Mouse (Mus musculus) hindbrain, postnatal 0 days (tissue): ENCODE measurements at regions not wholly inside any gene's neighbourhood (a gene's known extent, or its start where the extent isn't known, plus 50 kb on each side); places are given as distances from the start of the nearest gene placed in this dataset.

Source experiments
- ATAC-seq: fragments of 200-750 bp; cut with Nextera tagmentation; 2 replicates; pipeline ENCODE4 v1.8.0; 2017; ENCODE audit warnings: mild to moderate bottlenecking, moderate TSS enrichment, moderate library complexity
- DNase-seq: peaks from one replicate; pipeline ENCODE4 v3.0.0-alpha.2; 2015; ENCODE audit warnings: low spot score
- H3K27ac ChIP-seq: fragments of 300-500 bp; sonication (generic); 2 replicates; pipeline ENCODE4 v1.5.1; 2014; ENCODE audit warnings: mild to moderate bottlenecking
- H3K27me3 ChIP-seq: fragments of 300-500 bp; sonication (generic); 2 replicates; pipeline ENCODE4 v1.6.1; 2014; ENCODE audit warnings: low read length, mixed read lengths; ENCODE audit not compliant: insufficient read depth
- H3K36me3 ChIP-seq: fragments of 300-500 bp; sonication (generic); 2 replicates; pipeline ENCODE4 v1.6.1; 2014; ENCODE audit warnings: low read length, mixed read lengths; ENCODE audit not compliant: insufficient read depth
- H3K4me1 ChIP-seq: fragments of 300-500 bp; sonication (generic); 2 replicates; pipeline ENCODE4 v1.6.1; 2014; ENCODE audit warnings: antibody characterized with exemption, low read length, mixed read lengths; ENCODE audit not compliant: insufficient read depth
- H3K4me2 ChIP-seq: fragments of 300-500 bp; sonication (generic); 2 replicates; pipeline ENCODE4 v1.6.1; 2014; ENCODE audit warnings: low read depth, mild to moderate bottlenecking, low read length, moderate library complexity, mixed read lengths
- H3K4me3 ChIP-seq: fragments of 300-500 bp; sonication (generic); 2 replicates; pipeline ENCODE4 v1.5.1; 2014; ENCODE audit warnings: low read length
- H3K9ac ChIP-seq: fragments of 300-500 bp; sonication (generic); replicated peaks from 2 replicates; pipeline ENCODE4 v1.6.1; 2014; ENCODE audit warnings: mild to moderate bottlenecking, low read length, moderate library complexity, mixed read lengths
- H3K9me3 ChIP-seq: fragments of 300-500 bp; sonication (generic); 2 replicates; pipeline ENCODE4 v1.6.1; 2016; ENCODE audit warnings: low read length, mixed read lengths
- CTCF ChIP-seq: IDR thresholded peaks from 2 replicates; pipeline ENCODE4 v1.5.1; 2016; ENCODE audit warnings: antibody characterized with exemption, control low read depth, low read depth
- WGBS: fragments of 180-500 bp; shearing (Covaris S2); extraction: QIAGEN DNeasy Blood & Tissue Kit; methylation state at CpG from one replicate; pipeline ENCODE4 v1.1.7; 2014; 5-methylcytosine and 5-hydroxymethylcytosine counted together

DNA sequence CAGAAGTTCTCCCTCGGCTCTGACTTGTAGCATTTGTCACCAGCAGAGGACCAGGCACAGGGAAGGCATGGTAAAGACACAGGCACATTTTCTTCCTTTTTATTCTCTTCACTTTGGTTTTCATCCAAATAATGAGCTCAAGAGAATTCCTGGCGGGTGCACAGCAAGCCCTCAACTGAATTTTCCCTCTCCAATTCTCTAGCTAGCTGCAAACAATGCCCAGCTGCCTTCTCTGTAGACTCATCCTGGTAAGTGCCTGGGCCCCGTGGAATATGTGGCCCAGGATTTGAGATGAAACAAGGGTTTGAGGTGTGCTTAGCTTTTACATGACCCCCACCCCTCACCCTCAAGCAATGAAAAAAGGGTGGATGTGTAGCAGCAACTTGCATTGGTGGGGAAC, 90.4 kb downstream of the Otol1 start:
- no peaks in the 10 kb centered on the region for H3K27me3 ChIP-seq
- no peaks in the 10 kb centered on the region for H3K4me1 ChIP-seq
- no peak overlapping the region for H3K27ac ChIP-seq
- WGBS = 21% methylated on average over 3 of the region's 3 CpGs
- no peak for TF ChIP-seq CTCF
- H3K4me2 ChIP-seq = no peak overlapping the region
- H3K36me3 ChIP-seq = no peaks in the 10 kb centered on the region
- no peak for ATAC-seq
- H3K9me3 ChIP-seq = no peaks in the 10 kb centered on the region
- H3K9ac ChIP-seq = no peak overlapping the region
- DNase-seq = no peak
- H3K4me3 ChIP-seq = no peak overlapping the region

GRCm38 (mm10) chr3:70102091-70102490, 94.7 kb downstream of the Otol1 start:
- Histone ChIP-seq H3K4me2 (peak overlapping the region; percentile 90), H3K9ac (no peak overlapping the region), H3K36me3 (no peaks in the 10 kb centered on the region), H3K27ac (peak overlapping the region; percentile 7; the same call in 1 of the 2 replicates), H3K4me1 (no peaks in the 10 kb centered on the region; the same call in 1 of the 2 replicates), H3K9me3 (no peaks in the 10 kb centered on the region), H3K4me3 (no peak overlapping the region), H3K27me3 (no peaks in the 10 kb centered on the region)
- no peak for DNase-seq
- TF ChIP-seq CTCF = no peak
- ATAC-seq = peak; percentile 36; the same call in 1 of the 2 replicates
- 42% methylated on average over 7 of the region's 7 CpGs for WGBS

DNA sequence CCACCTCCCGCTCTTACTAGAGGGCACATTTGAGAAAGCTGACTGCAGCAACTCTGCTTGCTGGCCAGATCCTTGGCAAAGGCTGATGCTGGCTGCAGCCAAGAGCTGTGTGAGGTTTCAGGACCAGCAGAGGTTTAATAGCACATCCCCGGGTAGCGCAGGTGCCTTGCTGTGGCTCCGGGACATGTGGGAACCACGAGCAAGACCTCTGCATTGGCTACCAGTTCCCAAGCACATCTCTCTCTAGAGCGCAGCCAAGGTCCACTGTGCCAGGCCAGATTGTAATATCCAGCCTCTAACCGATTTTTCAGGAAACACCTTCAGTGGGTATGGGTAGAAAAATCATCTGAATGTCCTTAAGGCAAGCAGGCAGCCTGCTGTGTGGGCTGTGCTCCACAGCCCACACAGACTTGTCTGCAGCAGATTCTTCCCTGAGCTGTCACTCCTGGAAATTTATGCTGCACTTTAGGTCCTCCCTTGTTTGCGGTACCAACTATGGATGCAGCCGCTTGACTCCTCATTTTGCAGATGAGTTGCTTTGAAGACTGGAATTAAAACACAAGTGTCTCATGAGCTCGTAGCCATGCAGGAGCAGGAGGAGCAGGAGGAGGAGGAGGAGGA, 95.3 kb downstream of the Otol1 start:
- TF ChIP-seq CTCF = no peak
- Histone ChIP-seq H3K9ac (no peak overlapping the region), H3K27me3 (no peaks in the 10 kb centered on the region), H3K27ac (peak overlapping the region; percentile 7; the same call in 1 of the 2 replicates), H3K36me3 (no peaks in the 10 kb centered on the region), H3K9me3 (no peaks in the 10 kb centered on the region), H3K4me3 (no peak overlapping the region), H3K4me1 (no peaks in the 10 kb centered on the region; the same call in 1 of the 2 replicates), H3K4me2 (peak overlapping the region; percentile 90)
- ATAC-seq = no peak
- DNase-seq = peak; percentile 48
- WGBS = 47% methylated on average over 10 of the region's 10 CpGs

DNA sequence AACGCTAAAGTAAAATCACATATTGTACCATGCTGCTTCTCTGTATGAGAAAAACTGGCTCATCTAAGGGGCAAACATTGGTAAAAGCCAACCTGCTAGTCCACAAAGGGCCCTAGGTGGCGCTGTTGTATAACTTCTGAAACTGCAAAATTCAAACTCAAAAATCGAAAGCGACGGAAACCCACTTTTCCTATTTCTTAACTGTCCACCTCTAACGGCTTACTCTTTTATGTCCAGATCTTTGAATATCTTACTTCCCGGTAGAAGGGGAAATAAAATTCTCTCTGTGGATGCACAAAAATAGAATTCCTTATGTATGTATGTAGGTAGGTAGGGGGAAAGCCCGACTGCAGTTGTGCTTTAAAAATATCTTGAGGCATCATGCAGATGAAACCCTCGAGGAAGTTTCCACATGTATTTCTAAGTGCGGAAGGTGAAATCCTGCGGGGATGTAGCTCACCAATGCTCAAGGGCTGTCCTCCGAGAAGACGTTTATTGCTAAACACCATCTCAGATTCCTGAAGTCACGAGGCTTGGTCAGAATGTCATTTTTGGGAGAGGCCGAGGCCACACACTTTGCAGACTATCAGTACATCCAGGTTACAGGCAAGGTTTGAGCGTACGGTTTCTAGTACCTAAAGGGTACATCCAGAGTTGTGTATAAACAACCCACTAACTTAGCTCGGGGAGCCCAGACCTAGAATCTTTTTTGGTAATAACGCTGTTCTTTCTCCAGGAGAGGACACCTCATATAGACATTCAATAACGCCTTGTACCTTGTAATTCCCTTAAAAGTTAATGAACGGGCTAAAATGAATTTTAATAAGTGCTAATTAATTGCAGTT, 96.8 kb downstream of the Otol1 start:
- Histone ChIP-seq H3K27ac (peak overlapping the region; percentile 62), H3K27me3 (no peaks in the 10 kb centered on the region), H3K9me3 (no peaks in the 10 kb centered on the region), H3K36me3 (no peaks in the 10 kb centered on the region), H3K9ac (peak overlapping the region; percentile 46), H3K4me2 (peak overlapping the region; percentile 90), H3K4me1 (no peaks in the 10 kb centered on the region; the same call in 1 of the 2 replicates), H3K4me3 (peak overlapping the region; percentile 42)
- WGBS = 5% methylated on average over 21 of the region's 21 CpGs
- peak; percentile 85 for TF ChIP-seq CTCF
- ATAC-seq = peak; percentile 38
- peak; percentile 94 for DNase-seq

DNA sequence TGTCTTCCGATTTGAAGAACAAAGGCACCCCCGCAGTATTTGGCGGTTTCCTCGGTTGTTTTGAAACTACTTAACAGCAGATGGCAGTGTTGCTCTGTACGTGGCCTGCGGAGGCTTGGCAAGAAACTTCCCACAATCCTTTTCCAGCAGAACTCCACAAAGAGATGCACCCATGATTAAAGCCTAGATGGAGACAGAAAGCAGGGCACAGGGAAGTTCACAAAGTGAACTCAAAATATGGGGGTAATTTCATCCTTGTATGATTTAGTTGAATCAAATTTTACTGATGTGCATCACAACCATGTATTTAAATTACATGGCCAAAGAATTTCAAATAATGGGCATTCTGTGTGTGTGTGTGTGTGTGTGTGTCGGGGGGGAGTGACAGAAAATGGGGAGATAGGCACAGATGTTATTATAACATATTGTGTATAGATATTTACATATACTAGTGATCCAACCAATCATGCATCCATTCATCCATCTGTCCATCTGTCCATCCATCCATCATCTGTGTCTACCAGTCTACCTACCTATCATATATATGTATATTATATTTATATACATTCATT, 97.5 kb downstream of the Otol1 start:
- Histone ChIP-seq H3K4me3 (peak overlapping the region; percentile 42), H3K27me3 (no peaks in the 10 kb centered on the region), H3K27ac (0 out of 2 replicates have a peak overlapping the region, but pooled peaks have one; percentile 62), H3K36me3 (no peaks in the 10 kb centered on the region), H3K4me1 (no peaks in the 10 kb centered on the region; the same call in 1 of the 2 replicates), H3K9ac (peak overlapping the region; percentile 46; the same call in 1 of the 2 replicates), H3K9me3 (no peaks in the 10 kb centered on the region), H3K4me2 (peak overlapping the region; percentile 90)
- WGBS = 14% methylated on average over 7 of the region's 7 CpGs
- DNase-seq (peak; percentile 94), ATAC-seq (peak; percentile 63)
- TF ChIP-seq CTCF = peak; percentile 86

DNA sequence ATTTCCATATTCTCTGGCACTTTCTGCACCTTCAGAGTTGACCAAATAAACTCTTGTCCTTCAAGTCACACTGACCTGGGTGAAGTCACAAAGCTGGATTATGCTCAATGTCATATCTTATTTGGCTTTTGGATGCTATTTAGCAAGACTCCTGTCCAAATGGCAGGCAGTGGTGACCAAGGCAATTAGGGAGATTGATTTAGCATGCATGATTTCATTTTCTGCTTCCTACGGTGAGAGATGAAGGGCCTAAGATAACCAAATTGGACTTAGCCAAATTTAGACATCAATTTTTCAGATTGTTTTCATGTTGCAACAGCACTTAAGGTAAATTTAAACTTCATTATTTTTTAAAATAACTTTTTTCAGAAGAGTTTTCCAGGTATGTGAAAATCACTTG, 98.1 kb downstream of the Otol1 start:
- ATAC-seq (no peak), DNase-seq (peak; percentile 44)
- no peaks in the 10 kb centered on the region for H3K36me3 ChIP-seq
- no peaks in the 10 kb centered on the region for H3K9me3 ChIP-seq
- H3K4me3 ChIP-seq = no peak overlapping the region
- H3K4me1 ChIP-seq = no peaks in the 10 kb centered on the region; the same call in 1 of the 2 replicates
- H3K27me3 ChIP-seq = no peaks in the 10 kb centered on the region
- TF ChIP-seq CTCF = no peak
- H3K27ac ChIP-seq = no peak overlapping the region
- H3K4me2 ChIP-seq = no peak overlapping the region
- H3K9ac ChIP-seq = no peak overlapping the region
- 62% methylated on average over 1 of the region's 1 CpGs for WGBS
